Mouse (Mus musculus): ENCODE measurements around the gene Zmym5. TPM values are rescaled to one million over a fixed set of nuclear protein-coding genes. Genes with fewer than 3 reads are reported as not detected.

Zmym5 gene
- polyA plus RNA-seq (2012; rRNA removed): 6.2 and 6.9 TPM in 2 replicates

GRCm38 (mm10) chr14:56811701-56812339 is at the start of gene Zmym5:
Gene Zmym5, minus strand, starts transcription at chr14:56811716.

GRCm38 (mm10) chr14:56778200-56778932 is 33.1 kb downstream of the Zmym5 start, which contains the start of gene Pspc1:
Gene Pspc1, minus strand, starts transcription at chr14:56778316.

Other genes with a start within 250 kb of the Zmym5 start
- gene Cenpj, start 236.3 kb downstream of the Zmym5 start, polyA plus RNA-seq (2012; rRNA removed): 4.0 and 4.5 TPM in 2 replicates
- gene Parp4, start 236.1 kb downstream of the Zmym5 start, polyA plus RNA-seq (2012; rRNA removed): 1.9 and 2.0 TPM in 2 replicates
- gene Mphosph8, start 143.5 kb downstream of the Zmym5 start, polyA plus RNA-seq (2012; rRNA removed): 9.1 and 10.5 TPM in 2 replicates
- 12.6 and 15.6 TPM in 2 replicates for gene Pspc1, start 33.4 kb downstream of the Zmym5 start, polyA plus RNA-seq (2012; rRNA removed)
- 6.1 and 7.3 TPM in 2 replicates for gene Zmym2, start 74.9 kb upstream of the Zmym5 start, polyA plus RNA-seq (2012; rRNA removed)
- 0.06 TPM in 1 of 2 replicates, not detected in the other for gene Gja3, start 246.4 kb upstream of the Zmym5 start, polyA plus RNA-seq (2012; rRNA removed)

Measured in liver, embryonic 14 days (tissue).